Mouse (Mus musculus) cerebellum, adult 2 months (tissue): ENCODE measurements around the gene Asphd2. TPM values are rescaled to one million over a fixed set of nuclear protein-coding genes. Genes with fewer than 3 reads are reported as not detected.
A peak's percentile ranks its signal among the peaks of the same experiment; 100 is the strongest.

ENCODE experiments used
- DNase-seq, 2 experiments: peaks; one replicate each; pipeline ENCODE4 v3.0.0; 2021
- H3K27ac ChIP-seq: fragments of 200-500 bp; 2 replicates; pipeline ENCODE4 v1.5.1; 2012; ENCODE audit warnings: low read length, control low read depth, inconsistent platforms; ENCODE audit not compliant: insufficient read depth
- H3K27me3 ChIP-seq: fragments of 200-500 bp; 2 replicates; pipeline ENCODE4 v1.6.1; 2012; ENCODE audit warnings: inconsistent platforms, mild to moderate bottlenecking, low read length, moderate library complexity; ENCODE audit not compliant: control insufficient read depth, insufficient read depth
- H3K4me1 ChIP-seq: fragments of 200-500 bp; 2 replicates; pipeline ENCODE4 v1.6.1; 2011; ENCODE audit warnings: low read length; ENCODE audit not compliant: control insufficient read depth, insufficient read depth
- H3K4me3 ChIP-seq: fragments of 200-500 bp; replicated peaks from 2 replicates; pipeline ENCODE3; 2011; ENCODE audit warnings: mild to moderate bottlenecking, low read depth, low read length, control low read depth; ENCODE audit not compliant: insufficient read depth
- CTCF ChIP-seq: fragments of 200-500 bp; IDR thresholded peaks from 2 replicates; pipeline ENCODE4 v1.5.1; 2011; ENCODE audit warnings: low read depth, mild to moderate bottlenecking, control low read depth, low read length, moderate library complexity, borderline replicate concordance; ENCODE audit not compliant: insufficient read depth
- POLR2A ChIP-seq: fragments of 200-500 bp; IDR thresholded peaks from 2 replicates; pipeline ENCODE4 v1.6.1; 2011; ENCODE audit warnings: low read length, control low read depth, borderline replicate concordance; ENCODE audit not compliant: insufficient read depth
- WGBS: fragments of 180-500 bp; shearing (Covaris S2); methylation state at CpG from one replicate; pipeline ENCODE4 v1.1.7; 2018; 5-methylcytosine and 5-hydroxymethylcytosine counted together
- polyA plus RNA-seq: library from polyadenylated mRNA; depleted of rRNA; stranded (reverse); fragments of >200 nt; gene quantifications from 2 replicates; pipeline ENCODE4 v1.2.3, GENCODE M21; 2012

Gene Asphd2
- polyA plus RNA-seq, 1 experiment: 92.7 TPM

DNA sequence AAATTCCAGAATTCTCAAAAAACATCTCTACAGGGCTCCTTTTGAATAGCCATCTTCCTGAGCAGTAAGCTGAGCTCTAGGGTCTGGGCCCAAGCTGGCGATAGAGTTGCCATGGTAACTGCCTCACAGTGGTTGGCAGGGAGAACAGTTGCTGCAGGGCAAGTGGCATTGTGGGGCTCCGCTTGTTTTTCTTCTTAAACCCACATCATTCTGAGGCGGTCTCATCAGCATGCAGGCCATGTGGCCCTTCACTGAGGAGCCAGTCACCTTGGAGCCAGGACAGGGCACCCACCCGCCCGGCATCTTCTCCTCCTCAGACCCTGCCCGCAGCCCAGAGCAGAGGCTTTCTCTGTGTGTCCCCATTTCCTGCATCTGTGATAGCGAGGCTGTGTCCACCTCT is 22.7 kb downstream of the Asphd2 start:
- H3K27me3 ChIP-seq: no peaks in the 10 kb centered on the region
- H3K4me3 ChIP-seq: no peak overlapping the region
- DNase-seq: peak; percentile 68 to 82
- peak overlapping the region; percentile 78 for H3K27ac ChIP-seq
- 11% methylated on average over 7 of the region's 7 CpGs for WGBS
- TF ChIP-seq POLR2A (no peak), CTCF (no peak)
- peaks cover 53% of the 10 kb centered on the region for H3K4me1 ChIP-seq

- Histone ChIP-seq H3K27me3 (no peaks in the 10 kb centered on the region), H3K27ac (peak overlapping the region; percentile 97), H3K4me1 (peaks cover 56% of the 10 kb centered on the region), H3K4me3 (no peak overlapping the region)
- 12% methylated on average over 12 of the region's 12 CpGs for WGBS
- peak; percentile 51 to 59 for DNase-seq
- TF ChIP-seq POLR2A: no peak
- no peak; the same call in 1 of the 2 replicates for TF ChIP-seq CTCF
Observed at GRCm38 (mm10) chr5:112370236-112370813, 24.3 kb downstream of the Asphd2 start.

DNA sequence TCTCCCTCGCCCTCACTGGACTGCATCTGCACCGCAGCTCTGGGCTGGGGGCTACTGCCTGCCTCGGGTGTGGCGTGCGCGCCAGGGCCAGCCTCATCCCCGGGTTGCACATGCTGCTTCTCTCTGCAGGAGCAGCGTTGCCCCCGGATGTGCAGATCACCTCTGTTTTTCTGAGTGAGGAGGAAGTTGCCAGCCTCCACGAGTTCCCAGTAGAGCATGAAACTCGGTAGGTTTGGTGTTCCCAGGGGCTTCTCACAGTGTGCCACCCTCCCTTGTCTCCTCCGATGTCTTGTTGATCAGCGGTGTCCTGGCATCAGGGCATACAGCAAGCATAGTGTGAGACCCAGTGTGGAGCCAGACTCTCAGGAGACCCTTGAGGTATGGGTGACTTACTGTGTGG is 25.3 kb downstream of the Asphd2 start:
- peak overlapping the region; percentile 97 for H3K27ac ChIP-seq
- 13% methylated on average over 13 of the region's 13 CpGs for WGBS
- DNase-seq: no peak
- H3K27me3 ChIP-seq: no peaks in the 10 kb centered on the region
- H3K4me3 ChIP-seq: peak overlapping the region; percentile 19
- TF ChIP-seq POLR2A (no peak), CTCF (no peak)
- H3K4me1 ChIP-seq: peaks cover 56% of the 10 kb centered on the region

GRCm38 (mm10) chr5:112368666-112369065 is 26.0 kb downstream of the Asphd2 start:
- DNase-seq: peak; percentile 92 to 97
- peak overlapping the region; percentile 97 for H3K27ac ChIP-seq
- H3K4me3 ChIP-seq: peak overlapping the region; percentile 19
- no peaks in the 10 kb centered on the region for H3K27me3 ChIP-seq
- 5% methylated on average over 10 of the region's 10 CpGs for WGBS
- TF ChIP-seq POLR2A: peak; percentile 25; the same call in 1 of the 2 replicates
- TF ChIP-seq CTCF: peak; percentile 29; the same call in 1 of the 2 replicates
- H3K4me1 ChIP-seq: peaks cover 56% of the 10 kb centered on the region

- H3K4me1 ChIP-seq: peaks cover 56% of the 10 kb centered on the region
- 60% methylated on average over 12 of the region's 12 CpGs for WGBS
- H3K4me3 ChIP-seq: no peak overlapping the region
- no peak overlapping the region for H3K27ac ChIP-seq
- H3K27me3 ChIP-seq: no peaks in the 10 kb centered on the region
- TF ChIP-seq CTCF (no peak), POLR2A (no peak)
- DNase-seq: no peak
Observed at GRCm38 (mm10) chr5:112367929-112368328, 26.7 kb downstream of the Asphd2 start.

- H3K27me3 ChIP-seq: no peaks in the 10 kb centered on the region
- WGBS: 59% methylated on average over 4 of the region's 4 CpGs
- TF ChIP-seq POLR2A: no peak
- 0 out of 2 replicates have a peak, but pooled peaks have one; percentile 20 for TF ChIP-seq CTCF
- DNase-seq: no peak
- H3K27ac ChIP-seq: no peak overlapping the region
- H3K4me1 ChIP-seq: peaks cover 51% of the 10 kb centered on the region
- H3K4me3 ChIP-seq: no peak overlapping the region
Observed at GRCm38 (mm10) chr5:112367338-112367737, 27.3 kb downstream of the Asphd2 start.

- no peak for DNase-seq
- Histone ChIP-seq H3K27ac (no peak overlapping the region), H3K27me3 (no peaks in the 10 kb centered on the region), H3K4me1 (peaks cover 47% of the 10 kb centered on the region), H3K4me3 (no peak overlapping the region)
- TF ChIP-seq POLR2A (no peak), CTCF (no peak)
- 70% methylated on average over 6 of the region's 6 CpGs for WGBS
Observed at GRCm38 (mm10) chr5:112366879-112367278, 27.8 kb downstream of the Asphd2 start.

- Histone ChIP-seq H3K4me3 (no peak overlapping the region), H3K4me1 (peaks cover 25% of the 10 kb centered on the region), H3K27me3 (no peaks in the 10 kb centered on the region), H3K27ac (no peak overlapping the region)
- DNase-seq: no peak
- 44% methylated on average over 10 of the region's 10 CpGs for WGBS
- TF ChIP-seq POLR2A (no peak), CTCF (no peak)
Observed at GRCm38 (mm10) chr5:112364184-112364797, 30.4 kb downstream of the Asphd2 start.
